Mouse (Mus musculus) intestine, embryonic 15.5 days (tissue): ENCODE measurements at regions not wholly inside any gene's neighbourhood (a gene's known extent, or its start where the extent isn't known, plus 50 kb on each side); places are given as distances from the start of the nearest gene placed in this dataset.

Experiments used
- ATAC-seq: fragments of 200-750 bp; cut with Nextera tagmentation; 2 replicates; pipeline ENCODE4 v1.8.0; 2017; ENCODE audit warnings: moderate TSS enrichment, moderate library complexity
- H3K27ac ChIP-seq: fragments of 300-500 bp; sonication (generic); 2 replicates; pipeline ENCODE4 v1.5.1; 2015; ENCODE audit warnings: mild to moderate bottlenecking, inconsistent platforms
- H3K27me3 ChIP-seq: fragments of 300-500 bp; sonication (generic); replicated peaks from 2 replicates; pipeline ENCODE4 v1.6.1; 2015; ENCODE audit warnings: inconsistent platforms
- H3K36me3 ChIP-seq: fragments of 300-500 bp; sonication (generic); 2 replicates; pipeline ENCODE4 v1.6.1; 2015; ENCODE audit warnings: inconsistent platforms
- H3K4me1 ChIP-seq: fragments of 300-500 bp; sonication (generic); replicated peaks from 2 replicates; pipeline ENCODE4 v1.6.1; 2015; ENCODE audit warnings: inconsistent platforms
- H3K4me2 ChIP-seq: fragments of 300-500 bp; sonication (generic); replicated peaks from 2 replicates; pipeline ENCODE4 v1.6.1; 2015; ENCODE audit warnings: mild to moderate bottlenecking, inconsistent platforms
- H3K4me3 ChIP-seq: fragments of 300-500 bp; sonication (generic); replicated peaks from 2 replicates; pipeline ENCODE4 v1.5.1; 2015; ENCODE audit warnings: inconsistent platforms
- H3K9ac ChIP-seq: fragments of 300-500 bp; sonication (generic); 2 replicates; pipeline ENCODE4 v1.6.1; 2015; ENCODE audit warnings: inconsistent platforms
- H3K9me3 ChIP-seq: fragments of 300-500 bp; sonication (generic); 2 replicates; pipeline ENCODE4 v1.6.1; 2016; ENCODE audit warnings: inconsistent platforms
- WGBS: fragments of 180-500 bp; shearing (Covaris S2); methylation state at CpG from one replicate; pipeline ENCODE4 v1.1.7; 2015; 5-methylcytosine and 5-hydroxymethylcytosine counted together

- ATAC-seq = peak; percentile 59
- Histone ChIP-seq H3K9me3 (no peaks in the 10 kb centered on the region), H3K4me3 (no peak overlapping the region), H3K4me1 (peaks cover 35% of the 10 kb centered on the region), H3K27ac (peak overlapping the region; percentile 68), H3K4me2 (no peak overlapping the region), H3K9ac (no peak overlapping the region), H3K36me3 (no peaks in the 10 kb centered on the region), H3K27me3 (no peaks in the 10 kb centered on the region)
- 36% methylated on average over 11 of the region's 11 CpGs for WGBS
These were observed 128.1 kb upstream of the Runx1 start for GRCm38 (mm10) chr16:92953936-92954654.

GRCm38 (mm10) chr16:92952336-92953097, 126.6 kb upstream of the Runx1 start:
- H3K27me3 ChIP-seq = no peaks in the 10 kb centered on the region
- H3K4me3 ChIP-seq = no peak overlapping the region
- 29% methylated on average over 7 of the region's 7 CpGs for WGBS
- no peak for ATAC-seq
- H3K9me3 ChIP-seq = no peaks in the 10 kb centered on the region
- H3K9ac ChIP-seq = no peak overlapping the region
- peak overlapping the region; percentile 70 for H3K27ac ChIP-seq
- H3K36me3 ChIP-seq = no peaks in the 10 kb centered on the region
- no peak overlapping the region for H3K4me2 ChIP-seq
- H3K4me1 ChIP-seq = peaks cover 35% of the 10 kb centered on the region

- Histone ChIP-seq H3K9me3 (no peaks in the 10 kb centered on the region), H3K4me3 (no peak overlapping the region), H3K4me2 (no peak overlapping the region), H3K27ac (peak overlapping the region; percentile 49; the same call in 1 of the 2 replicates), H3K9ac (no peak overlapping the region), H3K27me3 (no peaks in the 10 kb centered on the region), H3K4me1 (peaks cover 35% of the 10 kb centered on the region), H3K36me3 (no peaks in the 10 kb centered on the region)
- WGBS = 66% methylated on average over 6 of the region's 6 CpGs
- no peak for ATAC-seq
These were observed 125.6 kb upstream of the Runx1 start for GRCm38 (mm10) chr16:92951516-92951915.

- Histone ChIP-seq H3K4me2 (no peak overlapping the region), H3K27ac (no peak overlapping the region), H3K27me3 (no peaks in the 10 kb centered on the region), H3K9me3 (no peaks in the 10 kb centered on the region), H3K9ac (no peak overlapping the region), H3K36me3 (no peaks in the 10 kb centered on the region), H3K4me3 (no peak overlapping the region), H3K4me1 (peaks cover 12% of the 10 kb centered on the region; the same call in 1 of the 2 replicates)
- WGBS = 92% methylated on average over 13 of the region's 13 CpGs
- no peak for ATAC-seq
These were observed 122.5 kb upstream of the Runx1 start for GRCm38 (mm10) chr16:92948494-92948893.

- Histone ChIP-seq H3K4me3 (no peak overlapping the region), H3K27me3 (no peaks in the 10 kb centered on the region), H3K9me3 (no peaks in the 10 kb centered on the region), H3K27ac (no peak overlapping the region), H3K4me1 (peaks cover 3% of the 10 kb centered on the region; the same call in 1 of the 2 replicates), H3K36me3 (no peaks in the 10 kb centered on the region), H3K4me2 (no peak overlapping the region), H3K9ac (no peak overlapping the region)
- ATAC-seq = no peak
- WGBS = 79% methylated on average over 4 of the region's 4 CpGs
These were observed 120.6 kb upstream of the Runx1 start for GRCm38 (mm10) chr16:92946554-92946953.

GRCm38 (mm10) chr16:92943901-92944300, 118.0 kb upstream of the Runx1 start:
- WGBS = 73% methylated on average over 2 of the region's 2 CpGs
- Histone ChIP-seq H3K27ac (no peak overlapping the region), H3K36me3 (no peaks in the 10 kb centered on the region), H3K27me3 (no peaks in the 10 kb centered on the region), H3K4me1 (0 out of 2 replicates have a peak, but pooled peaks cover 6% of the 10 kb centered on the region), H3K4me2 (no peak overlapping the region), H3K9me3 (no peaks in the 10 kb centered on the region), H3K9ac (no peak overlapping the region), H3K4me3 (no peak overlapping the region)
- ATAC-seq = no peak

GRCm38 (mm10) chr16:92939618-92940017, 113.7 kb upstream of the Runx1 start:
- Histone ChIP-seq H3K4me2 (no peak overlapping the region), H3K27ac (no peak overlapping the region), H3K36me3 (no peaks in the 10 kb centered on the region), H3K27me3 (no peaks in the 10 kb centered on the region), H3K4me1 (0 out of 2 replicates have a peak, but pooled peaks cover 6% of the 10 kb centered on the region), H3K4me3 (no peak overlapping the region), H3K9me3 (no peaks in the 10 kb centered on the region), H3K9ac (no peak overlapping the region)
- WGBS = 29% methylated on average over 8 of the region's 8 CpGs
- no peak for ATAC-seq

- WGBS = 79% methylated on average over 2 of the region's 2 CpGs
- no peak overlapping the region for H3K4me3 ChIP-seq
- no peak for ATAC-seq
These were observed 110.0 kb upstream of the Runx1 start for GRCm38 (mm10) chr16:92935848-92936535.

GRCm38 (mm10) chr16:92930103-92930502, 104.2 kb upstream of the Runx1 start:
- 82% methylated on average over 4 of the region's 4 CpGs for WGBS
- Histone ChIP-seq H3K27ac (no peak overlapping the region), H3K9me3 (no peaks in the 10 kb centered on the region), H3K4me3 (no peak overlapping the region), H3K36me3 (no peaks in the 10 kb centered on the region), H3K9ac (no peak overlapping the region), H3K27me3 (no peaks in the 10 kb centered on the region), H3K4me1 (no peaks in the 10 kb centered on the region), H3K4me2 (no peak overlapping the region)
- ATAC-seq = no peak

More at GRCm38 (mm10) chr16:92935848-92936535, 110.0 kb upstream of the Runx1 start:
- H3K27ac ChIP-seq = no peak overlapping the region
- H3K4me2 ChIP-seq = no peak overlapping the region
- H3K9ac ChIP-seq = no peak overlapping the region
- H3K9me3 ChIP-seq = no peaks in the 10 kb centered on the region
- 0 out of 2 replicates have a peak, but pooled peaks cover 6% of the 10 kb centered on the region for H3K4me1 ChIP-seq
- no peaks in the 10 kb centered on the region for H3K27me3 ChIP-seq
- no peaks in the 10 kb centered on the region for H3K36me3 ChIP-seq

- no peaks in the 10 kb centered on the region for H3K4me1 ChIP-seq
- H3K4me3 ChIP-seq = no peak overlapping the region
- no peaks in the 10 kb centered on the region for H3K27me3 ChIP-seq
- ATAC-seq = no peak
- 52% methylated on average over 7 of the region's 7 CpGs for WGBS
- H3K27ac ChIP-seq = no peak overlapping the region
- H3K9me3 ChIP-seq = no peaks in the 10 kb centered on the region
- no peak overlapping the region for H3K4me2 ChIP-seq
- H3K9ac ChIP-seq = no peak overlapping the region
- H3K36me3 ChIP-seq = no peaks in the 10 kb centered on the region
These were observed 102.3 kb upstream of the Runx1 start for GRCm38 (mm10) chr16:92928201-92928600.

- WGBS = 27% methylated on average over 2 of the region's 2 CpGs
- H3K27ac ChIP-seq = no peak overlapping the region
- no peak overlapping the region for H3K4me2 ChIP-seq
- no peak overlapping the region for H3K9ac ChIP-seq
- no peaks in the 10 kb centered on the region for H3K9me3 ChIP-seq
- no peaks in the 10 kb centered on the region for H3K36me3 ChIP-seq
- no peaks in the 10 kb centered on the region for H3K4me1 ChIP-seq
- no peak for ATAC-seq
- H3K4me3 ChIP-seq = no peak overlapping the region
- H3K27me3 ChIP-seq = no peaks in the 10 kb centered on the region
These were observed 101.7 kb upstream of the Runx1 start for GRCm38 (mm10) chr16:92927662-92928061.

GRCm38 (mm10) chr16:92926853-92927252, 100.9 kb upstream of the Runx1 start:
- whole genome bisulfite sequencing = 91% methylated on average over 5 of the region's 5 CpGs
- no peak for ATAC-seq
- no peaks in the 10 kb centered on the region for H3K9me3 ChIP-seq
- no peak overlapping the region for H3K9ac ChIP-seq
- H3K36me3 ChIP-seq = no peaks in the 10 kb centered on the region
- no peaks in the 10 kb centered on the region for H3K27me3 ChIP-seq
- H3K4me2 ChIP-seq = no peak overlapping the region
- no peak overlapping the region for H3K27ac ChIP-seq
- no peak overlapping the region for H3K4me3 ChIP-seq
- H3K4me1 ChIP-seq = no peaks in the 10 kb centered on the region
